Mouse (Mus musculus) heart, adult 2 months (tissue): ENCODE results near the gene Kcna7. TPM values are rescaled to one million over a fixed set of nuclear protein-coding genes. Genes with fewer than 3 reads are reported as not detected.

Experiments used
- DNase-seq, 2 experiments: peaks; one replicate each; pipeline ENCODE4 v3.0.0; 2021
- H3K27ac ChIP-seq: fragments of 200-600 bp; 2 replicates; pipeline ENCODE4 v1.8.1; 2022
- H3K27me3 ChIP-seq: fragments of 200-500 bp; 2 replicates; pipeline ENCODE4 v1.6.1; 2012; ENCODE audit warnings: mild to moderate bottlenecking, low read length, inconsistent platforms, mixed read lengths; ENCODE audit not compliant: control insufficient read depth, insufficient read depth
- H3K36me3 ChIP-seq: fragments of 200-500 bp; 2 replicates; pipeline ENCODE4 v1.6.1; 2012; ENCODE audit warnings: low read length, inconsistent platforms; ENCODE audit not compliant: control insufficient read depth, insufficient read depth
- H3K4me1 ChIP-seq: fragments of 200-500 bp; 2 replicates; pipeline ENCODE4 v1.6.1; 2011; ENCODE audit warnings: low read length; ENCODE audit not compliant: control insufficient read depth, insufficient read depth
- H3K4me3 ChIP-seq: fragments of 200-600 bp; 2 replicates; pipeline ENCODE4 v1.8.1; 2022
- H3K79me2 ChIP-seq: fragments of 200-500 bp; replicated peaks from 2 replicates; pipeline ENCODE4 v1.6.1; 2012; ENCODE audit warnings: mild to moderate bottlenecking, inconsistent platforms, low read length, moderate library complexity, mixed read lengths; ENCODE audit not compliant: control insufficient read depth, insufficient read depth
- H3K9ac ChIP-seq: fragments of 200-500 bp; 2 replicates; pipeline ENCODE4 v1.6.1; 2012; ENCODE audit warnings: low read depth, mild to moderate bottlenecking, control low read depth, inconsistent platforms, low read length, mixed read lengths
- CTCF ChIP-seq: fragments of 200-600 bp; IDR thresholded peaks from 2 replicates; pipeline ENCODE4 v1.8.1; 2022; ENCODE audit warnings: antibody characterized with exemption, mild to moderate bottlenecking, moderate library complexity
- EP300 ChIP-seq: fragments of 200-500 bp; IDR thresholded peaks from 2 replicates; pipeline ENCODE4 v1.6.1; 2011; ENCODE audit warnings: low read depth, low read length, control low read depth; ENCODE audit not compliant: insufficient read depth
- POLR2A ChIP-seq: fragments of 200-500 bp; IDR thresholded peaks from 2 replicates; pipeline ENCODE4 v1.6.1; 2011; ENCODE audit warnings: mild to moderate bottlenecking, low read depth, low read length, control low read depth; ENCODE audit not compliant: insufficient read depth
- WGBS: fragments of 180-500 bp; shearing (Covaris S2); methylation state at CpG from one replicate; pipeline ENCODE4 v1.1.7; 2018; 5-methylcytosine and 5-hydroxymethylcytosine counted together
- intact Hi-C: fragments of 180-260 bp; cut with DNase I; formaldehyde crosslinking; loops from one replicate; pipeline ENCODE4 v1.15.1; 2025
- polyA plus RNA-seq: library from polyadenylated mRNA; depleted of rRNA; stranded (reverse); fragments of >200 nt; gene quantifications from 2 replicates; pipeline ENCODE4 v1.2.3, GENCODE M21; 2012
- total RNA-seq, 2 experiments: library from RNA; stranded (reverse); gene quantifications; 2 replicates each; pipeline ENCODE4 v1.2.3; 2021

The Kcna7 gene
- total and polyA plus RNA-seq, 3 experiments, result 5.9 to 6.7 (median 6.0) TPM

- DNase-seq, result no peak
- Histone ChIP-seq H3K79me2 (no peaks in the 10 kb centered on the region), H3K9ac (no peak overlapping the region), H3K36me3 (no peaks in the 10 kb centered on the region), H3K27ac (no peak overlapping the region), H3K4me3 (no peak overlapping the region), H3K27me3 (peaks cover 5% of the 10 kb centered on the region; the same call in 1 of the 2 replicates), H3K4me1 (no peaks in the 10 kb centered on the region)
- TF ChIP-seq CTCF, result no peak
- no peak for TF ChIP-seq EP300
- TF ChIP-seq POLR2A, result no peak
- intact Hi-C loops, result loop anchor here (10.0 kb wide), 1 partner anchor 58 kb away; no protein-coding TSS in a partner anchor
- WGBS, result 8% methylated on average over 13 of the region's 13 CpGs
These were observed 42.7 kb upstream of the Kcna7 start for GRCm38 (mm10) chr7:45362801-45363200.

GRCm38 (mm10) chr7:45363983-45364382, 41.5 kb upstream of the Kcna7 start:
- no peaks in the 10 kb centered on the region for H3K79me2 ChIP-seq
- no peaks in the 10 kb centered on the region for H3K4me1 ChIP-seq
- no peak for DNase-seq
- H3K4me3 ChIP-seq, result no peak overlapping the region
- intact Hi-C loops, result loop anchor here (10.0 kb wide), 1 partner anchor 59 kb away; no protein-coding TSS in a partner anchor
- no peak overlapping the region for H3K27ac ChIP-seq
- H3K36me3 ChIP-seq, result no peaks in the 10 kb centered on the region
- peaks cover 5% of the 10 kb centered on the region; the same call in 1 of the 2 replicates for H3K27me3 ChIP-seq
- TF ChIP-seq CTCF (no peak), POLR2A (no peak), EP300 (no peak)
- no peak overlapping the region for H3K9ac ChIP-seq
- WGBS, result 55% methylated on average over 2 of the region's 2 CpGs

- H3K27me3 ChIP-seq, result peaks cover 5% of the 10 kb centered on the region; the same call in 1 of the 2 replicates
- peaks cover 1% of the 10 kb centered on the region; the same call in 1 of the 2 replicates for H3K4me1 ChIP-seq
- TF ChIP-seq CTCF (peak; percentile 35), EP300 (no peak)
- WGBS, result 4% methylated on average over 35 of the region's 35 CpGs
- H3K79me2 ChIP-seq, result no peaks in the 10 kb centered on the region
- peak overlapping the region; percentile 66 for H3K4me3 ChIP-seq
- peak; percentile 53 to 71 for DNase-seq
- no peak overlapping the region for H3K27ac ChIP-seq
- H3K36me3 ChIP-seq, result no peaks in the 10 kb centered on the region
- peak overlapping the region; percentile 27; the same call in 1 of the 2 replicates for H3K9ac ChIP-seq
- intact Hi-C loops, result loop anchor here (10.0 kb wide), 1 partner anchor 61 kb away; no protein-coding TSS in a partner anchor
These were observed 39.5 kb upstream of the Kcna7 start for GRCm38 (mm10) chr7:45365742-45366651.

- Histone ChIP-seq H3K4me1 (peaks cover 1% of the 10 kb centered on the region; the same call in 1 of the 2 replicates), H3K79me2 (no peaks in the 10 kb centered on the region), H3K27me3 (peaks cover 4% of the 10 kb centered on the region; the same call in 1 of the 2 replicates), H3K9ac (peak within 1 kb of the TSS; percentile 51), H3K4me3 (peak within 1 kb of the TSS; percentile 66), H3K27ac (peak within 1 kb of the TSS; percentile 37), H3K36me3 (no peaks in the 10 kb centered on the region)
- DNase-seq, result peak in 1 of 2 experiments; percentile 35
- intact Hi-C loops, result loop anchor here (10.0 kb wide), 1 partner anchor 62 kb away; no protein-coding TSS in a partner anchor
- 3% methylated on average over 25 of the region's 26 CpGs for WGBS
- TF ChIP-seq EP300, result no peak
- no peak for TF ChIP-seq POLR2A
- TF ChIP-seq CTCF, result no peak
These were observed 38.8 kb upstream of the Kcna7 start, which contains the start of gene Ppfia3 for GRCm38 (mm10) chr7:45366652-45367019. Gene Ppfia3 (minus strand): TSS chr7:45367019.

GRCm38 (mm10) chr7:45367020-45367880, 38.2 kb upstream of the Kcna7 start:
- no peaks in the 10 kb centered on the region for H3K79me2 ChIP-seq
- intact Hi-C loops, result loop anchor here (10.0 kb wide), 1 partner anchor 62 kb away; no protein-coding TSS in a partner anchor
- peak overlapping the region; percentile 51 for H3K9ac ChIP-seq
- peak; percentile 97 to 99 for DNase-seq
- H3K27ac ChIP-seq, result peak overlapping the region; percentile 37
- H3K27me3 ChIP-seq, result peaks cover 4% of the 10 kb centered on the region; the same call in 1 of the 2 replicates
- H3K4me3 ChIP-seq, result peak overlapping the region; percentile 66
- peaks cover 1% of the 10 kb centered on the region; the same call in 1 of the 2 replicates for H3K4me1 ChIP-seq
- under 1% methylated on average over 70 of the region's 70 CpGs for WGBS
- TF ChIP-seq CTCF, result peak; percentile 92
- TF ChIP-seq EP300, result no peak
- TF ChIP-seq POLR2A, result no peak
- H3K36me3 ChIP-seq, result no peaks in the 10 kb centered on the region
